Mouse (Mus musculus): ENCODE measurements around the gene Chrne.
A peak's percentile ranks its signal among the peaks of the same experiment; 100 is the strongest.

Chrne gene

DNA sequence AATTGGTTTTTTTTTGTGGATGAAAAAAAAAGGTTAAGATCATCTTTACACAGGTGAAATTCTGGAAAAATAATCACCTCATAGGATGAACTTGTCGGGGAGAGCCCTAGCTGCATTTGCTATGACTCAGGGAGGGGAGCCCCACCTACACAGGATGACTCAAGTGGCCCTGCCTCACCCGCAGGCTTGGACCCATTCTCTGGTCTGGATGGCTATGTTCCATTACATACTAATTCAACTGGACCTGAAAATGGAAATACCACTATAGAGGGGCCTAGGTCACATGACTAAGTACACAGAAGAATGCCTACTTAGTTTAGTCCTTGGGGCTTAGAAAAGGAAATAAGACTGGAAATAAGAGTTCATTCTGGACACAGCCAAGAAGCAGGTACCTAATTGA, 32.4 kb upstream of the Chrne start:
- peak; percentile 63 for DNase-seq

DNA sequence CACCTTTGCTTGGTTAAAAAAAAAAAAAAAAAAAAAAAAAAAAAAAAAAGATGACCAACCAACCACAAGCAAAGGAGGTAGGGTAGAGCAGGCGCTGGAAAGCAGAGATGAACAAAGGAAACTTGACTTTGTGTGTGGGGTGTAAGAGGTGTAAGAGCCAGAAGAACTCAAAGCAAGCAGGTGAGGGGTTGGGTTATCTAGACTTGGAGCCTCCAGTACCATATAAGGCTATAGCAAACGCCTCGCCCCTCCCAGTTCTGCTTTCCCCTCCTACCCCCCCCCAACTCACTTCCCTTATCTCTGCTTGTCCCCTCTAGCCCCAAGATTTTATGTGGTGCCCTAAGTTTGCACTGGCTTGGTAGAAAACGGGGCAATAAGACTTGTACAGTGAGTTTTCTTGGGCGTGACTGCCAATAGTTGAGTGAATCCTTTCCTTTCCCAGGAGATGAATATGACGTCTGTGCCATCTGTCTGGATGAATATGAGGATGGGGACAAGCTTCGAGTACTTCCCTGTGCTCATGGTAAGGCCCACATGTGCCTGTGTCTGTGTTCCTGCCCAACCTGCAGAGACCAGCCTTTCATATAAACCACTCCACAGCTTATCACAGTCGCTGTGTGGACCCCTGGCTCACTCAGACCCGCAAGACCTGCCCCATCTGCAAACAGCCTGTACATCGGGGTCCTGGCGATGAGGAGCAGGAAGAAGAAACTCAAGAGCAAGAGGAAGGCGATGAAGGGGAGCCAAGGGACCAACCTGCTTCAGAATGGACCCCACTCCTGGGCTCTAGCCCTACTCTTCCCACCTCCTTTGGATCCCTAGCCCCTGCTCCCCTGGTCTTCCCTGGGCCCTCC, 31.5 kb upstream of the Chrne start:
- DNase-seq: peak; percentile 61

GRCm38 (mm10) chr11:70649185-70649734, 30.2 kb upstream of the Chrne start:
- DNase-seq: no peak

DNA sequence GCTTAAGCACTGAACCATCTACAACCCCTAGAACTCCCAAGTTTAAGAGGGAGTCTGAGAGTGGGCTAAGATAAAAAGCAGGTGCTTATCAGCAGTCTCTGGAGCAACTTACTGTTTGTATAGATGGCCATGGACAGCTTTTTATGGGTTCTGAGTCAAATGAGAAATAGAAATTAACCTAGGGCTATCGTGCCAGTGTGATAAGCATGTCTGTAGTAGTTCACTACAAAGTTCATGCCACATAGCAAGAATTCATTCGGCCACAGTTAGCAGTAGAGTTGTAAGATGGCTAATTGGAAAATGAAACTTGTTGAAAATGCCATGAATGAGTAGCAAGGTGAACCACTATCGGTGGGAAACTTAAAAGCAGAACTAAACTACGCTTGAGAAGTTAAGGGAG, 29.5 kb upstream of the Chrne start:
- DNase-seq: no peak

DNA sequence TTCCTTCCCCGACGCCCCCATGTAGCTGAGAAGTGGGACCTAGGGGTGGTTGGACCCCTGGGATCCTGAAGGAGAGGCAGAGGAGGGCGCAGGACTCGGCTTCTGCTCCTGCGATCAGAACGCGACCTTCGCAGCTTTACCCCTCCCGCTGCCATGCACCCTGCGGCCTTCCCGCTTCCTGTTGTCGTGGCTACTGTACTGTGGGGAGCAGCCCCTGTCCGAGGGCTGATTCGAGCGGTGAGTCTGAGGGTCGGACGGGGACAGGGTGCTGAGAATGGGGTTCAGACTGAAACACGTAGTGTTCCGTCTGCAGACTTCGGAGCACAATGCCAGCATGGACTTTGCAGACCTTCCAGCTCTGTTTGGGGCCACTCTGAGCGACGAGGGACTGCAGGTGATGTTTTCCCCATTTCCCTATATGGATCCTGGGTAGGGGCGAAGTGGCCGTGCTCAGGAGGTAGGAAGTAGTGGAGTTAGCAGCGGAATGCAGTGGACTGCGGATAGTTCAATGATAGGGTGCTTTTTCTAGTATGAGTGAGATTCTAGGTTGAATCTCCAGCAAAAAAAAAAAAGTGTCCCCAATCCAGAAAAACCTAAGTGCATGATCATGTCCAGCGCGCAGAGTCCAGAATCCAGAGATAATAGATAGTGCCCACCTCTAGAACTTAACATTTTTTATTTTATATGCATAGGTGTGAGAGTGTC, 28.9 kb upstream of the Chrne start:
- peak; percentile 55 for DNase-seq

- peak; percentile 98 for DNase-seq
These were observed 28.0 kb upstream of the Chrne start, which contains the start of the genes Rnf167 and Slc25a11 for GRCm38 (mm10) chr11:70646691-70647650. TSS of gene Rnf167 (plus strand) at chr11:70647235. TSS of gene Slc25a11 (minus strand) at chr11:70647479.

GRCm38 (mm10) chr11:70646259-70646555, 27.2 kb upstream of the Chrne start:
- DNase-seq: no peak

DNA sequence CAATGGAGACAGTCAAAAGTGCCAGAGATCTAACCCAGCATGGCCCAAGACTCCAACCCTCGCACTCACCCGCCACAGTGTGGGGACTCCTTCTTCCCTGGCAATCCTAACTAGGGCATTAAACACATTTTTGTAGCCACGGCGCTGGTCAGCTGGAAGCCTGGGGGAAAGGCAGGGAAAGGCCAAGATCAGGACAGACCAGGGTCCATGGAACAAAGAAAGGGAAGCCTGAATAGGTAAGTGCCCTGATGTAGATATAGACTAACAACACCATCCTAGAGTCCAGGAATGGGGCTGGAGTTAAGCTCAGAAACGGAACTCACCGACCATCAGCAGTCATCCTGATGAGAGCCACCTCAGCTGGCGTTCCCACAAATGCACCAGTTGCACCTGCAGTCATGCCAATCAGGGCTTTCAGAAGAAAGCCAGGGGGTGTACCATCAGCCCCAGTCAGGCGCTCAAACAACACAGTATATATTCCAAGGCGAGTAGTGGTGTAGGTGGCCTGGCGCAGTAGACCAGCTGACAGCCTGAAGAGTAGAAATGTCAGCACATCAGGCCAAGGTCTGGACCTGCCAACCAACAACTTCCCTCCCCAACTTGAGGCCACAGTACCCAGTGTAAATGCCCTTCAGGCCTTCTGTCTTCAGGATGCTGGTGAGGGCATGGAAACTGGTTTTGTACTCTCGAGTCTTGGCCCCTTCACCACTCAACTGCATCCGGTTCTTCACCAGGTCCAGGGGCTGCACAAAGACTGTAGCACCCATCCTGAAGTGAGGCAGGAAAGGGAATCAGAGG, 26.6 kb upstream of the Chrne start:
- DNase-seq: no peak

DNA sequence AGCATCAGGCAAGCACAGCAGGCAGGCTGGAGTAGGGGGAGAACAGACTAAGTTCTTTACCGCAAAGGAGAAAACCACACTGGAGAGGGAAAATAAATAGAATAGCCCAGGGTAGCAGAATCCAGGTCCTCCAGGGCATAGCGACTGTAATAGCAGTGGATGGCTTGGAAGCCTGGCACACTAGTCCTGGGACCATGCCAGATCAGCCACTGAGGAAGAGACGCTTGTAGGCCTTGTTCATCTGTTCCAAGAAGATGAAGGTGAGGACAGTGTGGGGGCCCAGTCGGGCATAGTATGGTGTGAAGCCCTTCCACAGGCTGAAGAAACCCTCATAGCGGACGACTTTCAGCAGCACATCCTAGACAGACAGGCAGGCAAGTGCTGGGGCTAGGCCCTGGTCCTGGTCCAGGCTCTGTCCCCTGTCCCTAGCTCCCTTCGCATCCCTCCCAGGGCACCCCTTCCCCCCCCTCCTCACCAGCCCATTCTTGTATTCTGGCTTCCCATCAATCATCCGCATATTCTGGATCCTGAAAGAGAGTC, 25.6 kb upstream of the Chrne start:
- DNase-seq: no peak

- no peak for DNase-seq
These were observed 24.0 kb upstream of the Chrne start for GRCm38 (mm10) chr11:70643051-70643450.

- DNase-seq: no peak
These were observed 22.2 kb upstream of the Chrne start for GRCm38 (mm10) chr11:70641241-70641640.

DNA sequence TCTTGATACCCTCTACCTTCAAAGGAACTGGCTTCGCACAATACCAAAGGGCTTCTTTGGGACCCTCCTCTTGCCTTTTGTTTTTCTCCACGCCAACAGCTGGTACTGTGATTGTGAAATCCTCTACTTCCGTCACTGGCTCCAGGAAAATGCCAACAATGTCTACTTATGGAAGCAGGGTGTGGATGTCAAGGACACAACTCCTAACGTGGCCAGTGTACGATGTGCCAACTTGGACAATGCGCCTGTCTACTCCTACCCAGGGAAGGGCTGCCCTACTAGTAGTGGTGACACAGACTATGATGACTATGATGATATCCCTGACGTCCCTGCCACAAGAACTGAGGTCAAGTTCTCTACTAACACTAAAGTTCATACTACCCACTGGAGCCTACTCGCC, 21.0 kb upstream of the Chrne start:
- no peak for DNase-seq

GRCm38 (mm10) chr11:70638714-70639278, 19.8 kb upstream of the Chrne start, which contains the start of gene Gp1ba:
TSS of gene Gp1ba (plus strand) at chr11:70639122.
- DNase-seq: peak; percentile 75

- DNase-seq: no peak
These were observed 19.3 kb upstream of the Chrne start for GRCm38 (mm10) chr11:70638293-70638692.

GRCm38 (mm10) chr11:70637764-70638163, 18.7 kb upstream of the Chrne start:
- DNase-seq: no peak

DNA sequence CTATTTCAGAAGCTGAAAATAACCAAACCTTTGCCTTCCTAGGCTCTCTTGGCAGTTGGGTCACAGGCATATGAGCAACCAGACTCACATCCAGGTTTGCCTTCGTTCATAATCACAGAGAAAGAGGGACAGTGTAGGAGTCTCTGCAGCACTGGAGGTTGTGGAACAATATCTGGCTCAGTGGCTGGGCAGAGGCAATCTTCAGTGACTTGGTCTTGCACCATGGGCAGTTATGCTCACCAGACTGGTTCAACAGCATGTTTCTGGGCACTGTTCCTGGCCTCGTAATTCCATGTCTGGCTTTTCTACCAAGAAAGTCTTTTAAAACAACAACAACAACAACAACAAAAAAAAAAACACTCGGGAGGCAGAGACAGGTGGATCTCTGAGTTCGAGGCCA, 16.6 kb upstream of the Chrne start:
- no peak for DNase-seq

GRCm38 (mm10) chr11:70630129-70630528, 11.1 kb upstream of the Chrne start:
- no peak for DNase-seq

GRCm38 (mm10) chr11:70629557-70629956, 10.5 kb upstream of the Chrne start:
- peak; percentile 47 for DNase-seq

DNA sequence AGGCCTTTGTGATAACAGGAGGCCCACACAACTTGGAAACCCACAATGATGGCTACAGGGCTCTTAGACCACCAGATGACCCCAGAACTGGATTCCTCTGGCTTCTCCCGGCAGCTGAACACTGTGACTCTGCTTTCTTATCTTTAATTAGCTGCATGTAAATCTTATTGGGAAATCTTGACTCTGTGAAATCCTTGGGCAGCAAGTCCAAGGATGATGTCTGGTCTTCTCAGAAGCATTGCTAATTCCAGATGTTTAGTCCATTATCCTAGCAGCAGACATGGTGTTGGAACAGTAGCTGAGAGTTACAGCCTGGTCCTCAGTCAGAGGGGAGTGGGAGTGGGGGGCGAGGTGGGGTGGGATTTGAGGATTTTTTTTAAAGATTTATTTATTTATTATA, 9.4 kb upstream of the Chrne start:
- no peak for DNase-seq

DNA sequence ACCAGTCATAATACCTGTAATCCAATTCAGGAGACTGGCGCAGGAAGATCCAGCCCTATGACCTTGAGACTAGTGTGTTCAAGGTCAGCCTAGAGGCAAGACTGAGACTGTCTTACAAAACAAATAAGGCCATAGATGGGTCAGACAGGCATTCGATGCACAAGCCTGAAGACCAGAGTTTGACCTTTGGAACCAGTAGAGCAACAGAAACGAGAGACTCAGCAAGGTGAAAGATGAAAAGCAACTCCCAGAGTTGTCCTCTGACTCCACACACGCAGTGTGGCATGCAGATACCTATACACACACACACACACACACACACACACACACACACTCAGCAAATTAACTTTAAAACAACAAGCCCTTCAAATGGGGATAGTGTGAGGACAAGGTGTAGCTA, 7.9 kb upstream of the Chrne start:
- DNase-seq: no peak

GRCm38 (mm10) chr11:70625473-70625872, 6.5 kb upstream of the Chrne start:
- peak; percentile 77 for DNase-seq
